Mouse (Mus musculus) small intestine, adult 2 months (tissue): ENCODE data around the gene Cdc42ep4.

Experiments
- CTCF ChIP-seq: fragments of 200-500 bp; IDR thresholded peaks from 2 replicates; pipeline ENCODE4 v1.5.1; 2012; ENCODE audit warnings: low read depth, mild to moderate bottlenecking, control low read depth, inconsistent platforms, low read length, moderate library complexity, mixed read lengths; ENCODE audit not compliant: insufficient replicate concordance, insufficient read length; ENCODE audit errors: extremely low read depth
- POLR2A ChIP-seq: fragments of 200-500 bp; IDR thresholded peaks from 2 replicates; pipeline ENCODE4 v1.6.1; 2012; ENCODE audit warnings: low read depth, mild to moderate bottlenecking, control low read depth, inconsistent platforms, low read length, moderate library complexity

DNA sequence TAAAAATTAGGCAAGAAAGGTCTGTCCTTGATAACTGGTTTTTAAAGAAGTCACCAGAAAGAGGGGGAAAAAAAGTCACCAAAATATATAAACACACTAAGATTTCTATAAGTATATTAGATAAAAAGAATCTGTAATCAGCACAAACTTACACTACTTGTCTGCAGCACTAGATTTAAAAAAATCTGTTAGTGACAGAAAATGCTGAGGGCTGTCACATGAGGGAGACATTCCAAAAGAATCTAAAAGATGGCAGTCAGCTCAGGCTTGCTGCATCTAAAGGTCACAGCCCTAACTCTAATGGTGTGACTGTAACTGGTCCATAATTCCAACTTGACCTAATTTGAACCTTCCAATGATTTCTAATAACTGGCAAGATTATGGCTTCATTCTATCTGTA is 69.7 kb downstream of the Cdc42ep4 start:
- no peak for TF ChIP-seq CTCF
- no peak for TF ChIP-seq POLR2A
